Mouse (Mus musculus) G1E (cell line): ENCODE results near the gene Plekhh1.

Experiments used
- CTCF ChIP-seq: IDR thresholded peaks from 2 replicates; pipeline ENCODE4 v1.5.1; 2012; ENCODE audit warnings: low read depth, low read length, inconsistent platforms, mixed read lengths
- GATA1 ChIP-seq: IDR thresholded peaks from 2 replicates; pipeline ENCODE4 v1.6.1; 2012; ENCODE audit warnings: borderline replicate concordance, low read length, inconsistent platforms, mixed read lengths
- TAL1 ChIP-seq: conservative IDR thresholded peaks from 2 replicates; pipeline ENCODE4 v1.6.1; 2012; ENCODE audit warnings: low read depth, low read length, inconsistent platforms, mixed read lengths

- no peak for TF ChIP-seq TAL1
- TF ChIP-seq CTCF, result no peak
- TF ChIP-seq GATA1, result no peak
These were observed 101.6 kb downstream of the Plekhh1 start, which contains the start of gene Arg2 for GRCm38 (mm10) chr12:79130299-79131177.
